ENCODE assay signal across 23 mouse cellular contexts in the genomic region with DNA sequence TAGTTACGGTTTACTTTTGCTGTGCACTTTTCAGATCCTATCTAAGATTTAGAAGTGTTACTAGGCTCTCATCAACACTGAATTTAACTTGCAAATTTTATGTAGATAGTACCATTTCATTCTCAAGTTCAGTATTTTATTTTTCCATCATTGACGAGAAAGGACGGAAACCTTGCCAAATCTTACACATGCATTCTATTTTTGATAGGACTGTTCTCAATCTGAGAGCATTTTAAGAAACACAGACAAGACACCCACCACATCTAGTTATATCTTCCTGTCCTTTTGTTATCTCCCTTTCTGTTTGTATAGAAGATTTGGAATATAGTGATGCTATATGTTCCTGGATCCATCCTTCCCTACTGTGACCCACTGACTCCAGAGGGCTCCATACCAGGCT.
DNase-seq lines count a peak whose midpoint lies in the region; ATAC-seq and TF ChIP-seq lines count a peak whose summit lies in the region.
"Had no signal": no experiment of that assay in that cellular context is flagged by ENCODE, and none has a peak within 500 bp of the region (broad histone marks: within the 10 kb centered on the region; RNA-seq: fewer than 3 reads in every experiment).

No protein-coding gene starts in this region.

- no peak overlapping the region for H3K27ac ChIP-seq in kidney, embryonic 15.5 days
- no peak overlapping the region for H3K27ac ChIP-seq in gastrocnemius, adult 2 months

- H3K4me1 ChIP-seq in kidney, embryonic 15.5 days = no peaks in the 10 kb centered on the region

- H3K36me3 ChIP-seq in kidney, embryonic 15.5 days = no peaks in the 10 kb centered on the region
- H3K36me3 ChIP-seq: G1E had no signal

- ATAC-seq in frontal cortex, adult (ENCODE audit: low TSS enrichment) = peak; percentile 95
- ATAC-seq in kidney, embryonic 15.5 days (replicated peaks; ENCODE audit: low FRiP score) = no peak
- ATAC-seq: activated CD4-positive, CD25-positive, alpha-beta regulatory T cell, adult 4 months; CD4-positive, CD25-positive, alpha-beta regulatory T cell, adult 4 months; Patski had no signal

- no peak for DNase-seq in frontal cortex, postnatal 14 days (ENCODE audit: low spot score in 2 of 2)
- peak; percentile 3 for DNase-seq in right cerebral cortex, adult 18-20 months
- DNase-seq in right cerebral cortex, postnatal 36 days (ENCODE audit: low spot score in 2 of 2) = no peak
- peak; percentile 53 for DNase-seq in brain, adult 2 months (ENCODE audit: low read depth, low spot score)
- DNase-seq in telencephalon, adult 2 months (ENCODE audit: low read depth, low spot score) = peak; percentile 72
- DNase-seq in gastrocnemius, adult 2 months = no peak
- DNase-seq: adrenal gland, adult 2 months; adrenal gland, adult 8-10 months; adrenal gland, postnatal 10 days; adrenal gland, postnatal 14 days; adrenal gland, postnatal 25 days; adrenal gland, postnatal 36 days; B cell, adult 2 months; cerebellum, adult 11 months; cerebellum, adult 11-12 months; cerebellum, adult 18-20 months had no signal

- no peak for TF ChIP-seq CTCF in gastrocnemius, adult 2 months (IDR thresholded peaks at IDR 0.05)

- no peak overlapping the region for H3K4me3 ChIP-seq in kidney, embryonic 15.5 days (replicated peaks)
- H3K4me3 ChIP-seq in gastrocnemius, adult 2 months = no peak overlapping the region

- no peaks in the 10 kb centered on the region for H3K27me3 ChIP-seq in kidney, embryonic 15.5 days
- H3K27me3 ChIP-seq: CH12.LX, Patski had no signal

- intact Hi-C loops in gastrocnemius, adult 2 months (cut with DNase I) = no loop called here

- H3K4me2 ChIP-seq in kidney, embryonic 15.5 days = no peak overlapping the region

- H3K9ac ChIP-seq in kidney, embryonic 15.5 days = no peak overlapping the region

- 93% methylated on average over 3 of the region's 3 CpGs for WGBS in kidney, embryonic 15.5 days

- H3K9me3 ChIP-seq in kidney, embryonic 15.5 days (replicated peaks) = no peaks in the 10 kb centered on the region

Comparison
In these comparisons a context has a peak if more than half of its experiments do, and no peak if none do; other contexts are left out.
1. DNase-seq: peak in right cerebral cortex, adult 18-20 months (single experiment), brain, adult 2 months (single experiment) and telencephalon, adult 2 months (single experiment); none in frontal cortex, postnatal 14 days (0 of 2), right cerebral cortex, postnatal 36 days (0 of 2) and gastrocnemius, adult 2 months (single experiment).